Mouse (Mus musculus) R1 (cell line): ENCODE measurements at regions not wholly inside any gene's neighbourhood (a gene's known extent, or its start where the extent isn't known, plus 50 kb on each side); places are given as distances from the start of the nearest gene placed in this dataset.
A peak's percentile ranks its signal among the peaks of the same experiment; 100 is the strongest.

Experiments used
- DNase-seq: peaks from one replicate; pipeline ENCODE4 v3.0.0-alpha.2; 2018; ENCODE audit warnings: low read depth, low spot score

- peak; percentile 56 for DNase-seq
These were observed 53.9 kb upstream of the Bpifa3 start for GRCm38 (mm10) chr2:154076271-154076670.
